ENCODE assay signal across 32 mouse cellular contexts in the genomic region with DNA sequence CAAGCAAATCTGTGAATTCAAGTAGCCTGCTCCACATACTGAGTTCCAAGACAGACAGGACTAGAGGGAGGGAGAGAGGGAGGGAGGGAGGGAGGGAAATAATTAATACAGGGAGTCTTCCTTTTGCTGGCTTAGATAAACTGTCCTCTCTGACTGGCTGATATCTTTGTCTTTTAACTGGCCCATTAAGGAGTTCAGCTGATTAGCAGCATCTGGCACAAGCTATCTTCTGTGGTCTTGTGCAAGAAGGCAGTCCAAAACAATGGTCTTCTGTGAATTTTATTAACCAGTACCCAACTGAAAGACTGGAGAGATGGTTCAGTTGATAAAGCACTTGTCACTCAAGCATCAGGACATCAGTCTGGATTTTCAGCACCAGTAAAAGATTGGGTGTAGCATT. TPM values are rescaled to one million over a fixed set of nuclear protein-coding genes. Genes with fewer than 3 reads are reported as not detected.
DNase-seq lines count a peak whose midpoint lies in the region; ATAC-seq and TF ChIP-seq lines count a peak whose summit lies in the region.
"Had no signal": no experiment of that assay in that cellular context is flagged by ENCODE, and none has a peak within 500 bp of the region (broad histone marks: within the 10 kb centered on the region; RNA-seq: fewer than 3 reads in every experiment).

No protein-coding gene starts in this region.

- H3K27ac ChIP-seq in liver, adult 2 months (replicated peaks; ENCODE audit: insufficient read depth, low read depth, low read length): peak overlapping the region; percentile 58
- no peak overlapping the region for H3K27ac ChIP-seq in liver, embryonic 16.5 days (ENCODE audit: low read length)
- H3K27ac ChIP-seq: embryonic facial prominence, embryonic 13.5 days; forebrain, embryonic 15.5 days; heart, embryonic 13.5 days; hindbrain, embryonic 12.5 days; layer of hippocampus, adult 2 months; limb, embryonic 13.5 days; lung, embryonic 15.5 days; midbrain, embryonic 10.5 days; neural tube, embryonic 13.5 days; stomach, postnatal 0 days had no signal

- no peaks in the 10 kb centered on the region for H3K27me3 ChIP-seq in liver, adult 2 months (ENCODE audit: control insufficient read depth, insufficient read depth, low read length)
- no peaks in the 10 kb centered on the region for H3K27me3 ChIP-seq in liver, embryonic 16.5 days (ENCODE audit: control insufficient read depth, insufficient read depth, low read depth, low read length)
- H3K27me3 ChIP-seq: embryonic facial prominence, embryonic 13.5 days; forebrain, embryonic 15.5 days; heart, embryonic 13.5 days; hindbrain, embryonic 12.5 days; limb, embryonic 13.5 days; lung, embryonic 15.5 days; neural tube, embryonic 13.5 days had no signal

- 0 out of 2 replicates have a peak, but pooled peaks have one; percentile 44 for ATAC-seq in common myeloid progenitor, adult 5-6 weeks (replicated peaks; ENCODE audit: low read depth, poor library complexity, severe bottlenecking)
- peak; percentile 70 for ATAC-seq in liver, embryonic 16.5 days (ENCODE audit: low read depth)
- ATAC-seq: forebrain, embryonic 15.5 days; midbrain, embryonic 16.5 days had no signal

- H3K9me3 ChIP-seq in liver, embryonic 16.5 days (replicated peaks; ENCODE audit: control insufficient read depth, low read length): no peaks in the 10 kb centered on the region
- H3K9me3 ChIP-seq: embryonic facial prominence, embryonic 13.5 days; forebrain, embryonic 15.5 days; heart, embryonic 13.5 days; hindbrain, embryonic 12.5 days; limb, embryonic 13.5 days; lung, embryonic 15.5 days; midbrain, embryonic 10.5 days; neural tube, embryonic 13.5 days had no signal

- peaks cover 40% of the 10 kb centered on the region for H3K4me1 ChIP-seq in liver, adult 2 months (ENCODE audit: control insufficient read depth, insufficient read depth, low read length)
- peaks cover 46% of the 10 kb centered on the region for H3K4me1 ChIP-seq in liver, embryonic 16.5 days (ENCODE audit: control insufficient read depth, low read depth, low read length)
- H3K4me1 ChIP-seq: lung, embryonic 15.5 days had no signal

- H3K36me3 ChIP-seq in liver, adult 2 months (ENCODE audit: control insufficient read depth, insufficient read depth, low read length): no peaks in the 10 kb centered on the region
- H3K36me3 ChIP-seq in liver, embryonic 16.5 days (ENCODE audit: control insufficient read depth, insufficient read depth): no peaks in the 10 kb centered on the region
- H3K36me3 ChIP-seq: forebrain, embryonic 15.5 days; hindbrain, embryonic 12.5 days; neural tube, embryonic 13.5 days had no signal

- peak; percentile 75 for DNase-seq in liver, adult 2 months (ENCODE audit: extremely low read depth, low read depth, low spot score)
- DNase-seq in liver: no peak
- peak; percentile 45 for DNase-seq in yolk sac, embryonic 10.5 days (ENCODE audit: low spot score)
- DNase-seq in kidney, postnatal 10 days: no peak
- DNase-seq in layer of hippocampus, adult 8-10 months (ENCODE audit: low spot score in 2 of 2): no peak
- DNase-seq in right cerebral cortex, postnatal 10 days (ENCODE audit: low spot score in 2 of 2): no peak
- DNase-seq: adrenal gland, postnatal 36 days; cerebellum, adult 11 months; cerebellum, postnatal 10 days; gastrocnemius, postnatal 10 days; heart, adult 18-20 months; heart, postnatal 14 days; kidney, adult 8-10 months; kidney, postnatal 25 days; layer of hippocampus, postnatal 36 days; lung, postnatal 4 days; right cerebral cortex, adult 18-20 months; thymus, adult 2 months had no signal

- TF ChIP-seq POLR2A in liver, adult 2 months (IDR thresholded peaks at IDR 0.05; ENCODE audit: extremely low read depth, insufficient read depth, low read length): no peak

- H3K4me3 ChIP-seq in liver, adult 2 months (ENCODE audit: insufficient read depth, low read depth, low read length): no peak overlapping the region
- no peak overlapping the region for H3K4me3 ChIP-seq in liver, embryonic 16.5 days (ENCODE audit: low read depth, low read length)
- H3K4me3 ChIP-seq: embryonic facial prominence, embryonic 13.5 days; forebrain, embryonic 15.5 days; heart, embryonic 13.5 days; hindbrain, embryonic 12.5 days; layer of hippocampus, adult 2 months; limb, embryonic 13.5 days; lung, embryonic 15.5 days; midbrain, embryonic 10.5 days; myocyte; neural tube, embryonic 13.5 days had no signal

- H3K79me2 ChIP-seq in liver, adult 2 months (ENCODE audit: control insufficient read depth, insufficient read depth, low read length): peaks cover 43% of the 10 kb centered on the region

- H3K9ac ChIP-seq in liver, adult 2 months (ENCODE audit: low read depth, low read length): no peak overlapping the region
- no peak overlapping the region for H3K9ac ChIP-seq in liver, embryonic 16.5 days (ENCODE audit: low read depth, low read length)
- H3K9ac ChIP-seq: embryonic facial prominence, embryonic 13.5 days; forebrain, embryonic 15.5 days; heart, embryonic 13.5 days; hindbrain, embryonic 12.5 days; limb, embryonic 13.5 days; lung, embryonic 15.5 days; neural tube, embryonic 13.5 days had no signal

- TF ChIP-seq CTCF in liver, adult 2 months (IDR thresholded peaks at IDR 0.05; ENCODE audit: low read depth, low read length): no peak

- H3K4me2 ChIP-seq in liver, embryonic 16.5 days (ENCODE audit: low read depth, low read length): no peak overlapping the region
- H3K4me2 ChIP-seq: embryonic facial prominence, embryonic 13.5 days; forebrain, embryonic 15.5 days; heart, embryonic 13.5 days; hindbrain, embryonic 12.5 days; limb, embryonic 13.5 days; lung, embryonic 15.5 days; neural tube, embryonic 13.5 days had no signal

RNA-seq across cellular contexts. Expression of gene Raf1, which starts 17.6 kb away (rescaled TPM):
- total RNA-seq in liver, adult 2 months (2014; rRNA removed): 71.0 and 92.3 TPM in 2 replicates
- 90.3 and 129 TPM in 2 replicates for polyA plus RNA-seq in liver, adult 2 months (2012; rRNA removed)
- 68.9 and 70.8 TPM in 2 replicates for total RNA-seq in common myeloid progenitor, adult 5-6 weeks (2017)
- 36.8 and 39.3 TPM in 2 replicates for polyA plus RNA-seq in liver, embryonic 16.5 days (2015; fragmentation: Nextera tagmentation; extraction: Ambion mirVana)
- 100 to 1,000 TPM in 1 of 4 experiments, 10 to 100 TPM in 3; 78.9 to 102 (median 84.5) TPM for total RNA-seq in layer of hippocampus, adult 8-10 months (2022)

RNA-seq across cellular contexts. Expression of gene Mkrn2, which starts 57.1 kb away (rescaled TPM):
- total RNA-seq in liver, adult 2 months (2014; rRNA removed): 18.9 and 19.9 TPM in 2 replicates
- 44.0 and 58.1 TPM in 2 replicates for polyA plus RNA-seq in liver, adult 2 months (2012; rRNA removed)
- total RNA-seq in common myeloid progenitor, adult 5-6 weeks (2017): 19.9 and 21.8 TPM in 2 replicates
- polyA plus RNA-seq in liver, embryonic 16.5 days (2015; fragmentation: Nextera tagmentation; extraction: Ambion mirVana): 7.8 and 8.6 TPM in 2 replicates
- 10 to 100 TPM; 33.8 to 37.8 (median 34.4) TPM for total RNA-seq in layer of hippocampus, adult 8-10 months (2022)

Comparison
In these comparisons a context has a peak if more than half of its experiments do, and no peak if none do; other contexts are left out.
1. DNase-seq: peak in liver, adult 2 months (single experiment) and yolk sac, embryonic 10.5 days (single experiment); none in liver (single experiment), kidney, postnatal 10 days (single experiment), layer of hippocampus, adult 8-10 months (0 of 2) and right cerebral cortex, postnatal 10 days (0 of 2).